Mouse (Mus musculus): ENCODE results near the gene Top2a. TPM values are rescaled to one million over a fixed set of nuclear protein-coding genes. Genes with fewer than 3 reads are reported as not detected.

The Top2a gene
- polyA plus RNA-seq, 1 experiment from 2014 or later: 225 TPM

GRCm38 (mm10) chr11:98964201-98964615 lies 59.8 kb downstream of the Top2a start:
- Histone ChIP-seq H3K4me1 (replicated peaks) (peaks cover 100% of the 10 kb centered on the region), H3K36me3 (peaks cover 17% of the 10 kb centered on the region), H3K27ac (peak overlapping the region; percentile 93), H3K27me3 (ENCODE audit: insufficient read depth, poor library complexity, severe bottlenecking) (peaks cover 21% of the 10 kb centered on the region), H3K4me3 (peak overlapping the region; percentile 83), H3K9me3 (no peaks in the 10 kb centered on the region)
- WGBS: 14% methylated on average over 6 of the region's 6 CpGs
- DNase-seq (ENCODE audit: low spot score): no peak

- under 1% methylated on average over 32 of the region's 32 CpGs for WGBS
- Histone ChIP-seq H3K27ac (peak overlapping the region; percentile 93), H3K4me1 (replicated peaks) (peaks cover 98% of the 10 kb centered on the region), H3K36me3 (peaks cover 16% of the 10 kb centered on the region), H3K27me3 (ENCODE audit: insufficient read depth, poor library complexity, severe bottlenecking) (peaks cover 21% of the 10 kb centered on the region), H3K9me3 (no peaks in the 10 kb centered on the region), H3K4me3 (peak overlapping the region; percentile 83)
- DNase-seq (ENCODE audit: low spot score): peak; percentile 62
Measured at GRCm38 (mm10) chr11:98963191-98964021, 60.6 kb downstream of the Top2a start.

GRCm38 (mm10) chr11:98962421-98963095 lies 61.4 kb downstream of the Top2a start:
- 2% methylated on average over 12 of the region's 12 CpGs for WGBS
- peak; percentile 30 for DNase-seq (ENCODE audit: low spot score)
- Histone ChIP-seq H3K4me3 (peak overlapping the region; percentile 83), H3K36me3 (peaks cover 7% of the 10 kb centered on the region), H3K27ac (peak overlapping the region; percentile 93), H3K27me3 (ENCODE audit: insufficient read depth, poor library complexity, severe bottlenecking) (peaks cover 21% of the 10 kb centered on the region), H3K4me1 (replicated peaks) (peaks cover 89% of the 10 kb centered on the region), H3K9me3 (no peaks in the 10 kb centered on the region)

- peaks cover 10% of the 10 kb centered on the region for H3K36me3 ChIP-seq
- peaks cover 81% of the 10 kb centered on the region for H3K4me1 ChIP-seq (replicated peaks)
- peak overlapping the region; percentile 83 for H3K4me3 ChIP-seq
- H3K9me3 ChIP-seq: no peaks in the 10 kb centered on the region
- no peak for DNase-seq (ENCODE audit: low spot score)
- peak overlapping the region; percentile 93 for H3K27ac ChIP-seq
- WGBS: 6% methylated on average over 8 of the region's 8 CpGs
- H3K27me3 ChIP-seq (ENCODE audit: insufficient read depth, poor library complexity, severe bottlenecking): peaks cover 21% of the 10 kb centered on the region
Measured at GRCm38 (mm10) chr11:98961766-98962165, 62.2 kb downstream of the Top2a start.

GRCm38 (mm10) chr11:98961051-98961592 lies 62.9 kb downstream of the Top2a start:
- H3K36me3 ChIP-seq: 0 out of 2 replicates have a peak, but pooled peaks cover 9% of the 10 kb centered on the region
- WGBS: 4% methylated on average over 18 of the region's 18 CpGs
- H3K27ac ChIP-seq: peak overlapping the region; percentile 93
- peaks cover 80% of the 10 kb centered on the region for H3K4me1 ChIP-seq (replicated peaks)
- no peaks in the 10 kb centered on the region for H3K9me3 ChIP-seq
- peak overlapping the region; percentile 83 for H3K4me3 ChIP-seq
- H3K27me3 ChIP-seq (ENCODE audit: insufficient read depth, poor library complexity, severe bottlenecking): peaks cover 21% of the 10 kb centered on the region
- peak; percentile 31 for DNase-seq (ENCODE audit: low spot score)

- H3K27me3 ChIP-seq (ENCODE audit: insufficient read depth, poor library complexity, severe bottlenecking): peaks cover 21% of the 10 kb centered on the region
- H3K4me3 ChIP-seq: peak overlapping the region; percentile 83
- 0 out of 2 replicates have a peak, but pooled peaks cover 9% of the 10 kb centered on the region for H3K36me3 ChIP-seq
- H3K27ac ChIP-seq: peak overlapping the region; percentile 93
- H3K4me1 ChIP-seq (replicated peaks): peaks cover 80% of the 10 kb centered on the region
- H3K9me3 ChIP-seq: no peaks in the 10 kb centered on the region
- peak; percentile 83 for DNase-seq (ENCODE audit: low spot score)
- WGBS: under 1% methylated on average over 53 of the region's 53 CpGs
Measured at GRCm38 (mm10) chr11:98960313-98960906, 63.6 kb downstream of the Top2a start.

GRCm38 (mm10) chr11:98959437-98960312 lies 64.3 kb downstream of the Top2a start:
- Histone ChIP-seq H3K27me3 (ENCODE audit: insufficient read depth, poor library complexity, severe bottlenecking) (peaks cover 21% of the 10 kb centered on the region), H3K4me1 (replicated peaks) (peaks cover 80% of the 10 kb centered on the region), H3K4me3 (peak overlapping the region; percentile 83), H3K9me3 (no peaks in the 10 kb centered on the region), H3K27ac (peak overlapping the region; percentile 93), H3K36me3 (0 out of 2 replicates have a peak, but pooled peaks cover 9% of the 10 kb centered on the region)
- 0% methylated on average over 43 of the region's 43 CpGs for WGBS
- peak; percentile 65 for DNase-seq (ENCODE audit: low spot score)

- Histone ChIP-seq H3K27ac (peak overlapping the region; percentile 86; the same call in 1 of the 2 replicates), H3K4me3 (no peak overlapping the region), H3K9me3 (no peaks in the 10 kb centered on the region), H3K4me1 (replicated peaks) (peaks cover 77% of the 10 kb centered on the region), H3K27me3 (ENCODE audit: insufficient read depth, poor library complexity, severe bottlenecking) (peaks cover 6% of the 10 kb centered on the region), H3K36me3 (peaks cover 19% of the 10 kb centered on the region)
- no peak for DNase-seq (ENCODE audit: low spot score)
- 79% methylated on average over 10 of the region's 10 CpGs for WGBS
Measured at GRCm38 (mm10) chr11:98956340-98956739, 67.6 kb downstream of the Top2a start.

GRCm38 (mm10) chr11:98955707-98956235 lies 68.2 kb downstream of the Top2a start:
- DNase-seq (ENCODE audit: low spot score): no peak
- Histone ChIP-seq H3K9me3 (no peaks in the 10 kb centered on the region), H3K27me3 (ENCODE audit: insufficient read depth, poor library complexity, severe bottlenecking) (peaks cover under 1% of the 10 kb centered on the region; the same call in 1 of the 2 replicates), H3K36me3 (peaks cover 24% of the 10 kb centered on the region), H3K4me3 (0 out of 2 replicates have a peak overlapping the region, but pooled peaks have one; percentile 35), H3K4me1 (replicated peaks) (peaks cover 76% of the 10 kb centered on the region), H3K27ac (peak overlapping the region; percentile 86)
- WGBS: 31% methylated on average over 7 of the region's 7 CpGs

GRCm38 (mm10) chr11:98954801-98955706 lies 68.9 kb downstream of the Top2a start:
- Histone ChIP-seq H3K27me3 (ENCODE audit: insufficient read depth, poor library complexity, severe bottlenecking) (no peaks in the 10 kb centered on the region), H3K4me3 (peak overlapping the region; percentile 35), H3K4me1 (replicated peaks) (peaks cover 76% of the 10 kb centered on the region), H3K9me3 (no peaks in the 10 kb centered on the region), H3K27ac (peak overlapping the region; percentile 86), H3K36me3 (peaks cover 31% of the 10 kb centered on the region)
- peak; percentile 20 for DNase-seq (ENCODE audit: low spot score)
- 18% methylated on average over 17 of the region's 17 CpGs for WGBS

- H3K27ac ChIP-seq: peak overlapping the region; percentile 86
- no peaks in the 10 kb centered on the region for H3K9me3 ChIP-seq
- no peaks in the 10 kb centered on the region for H3K27me3 ChIP-seq (ENCODE audit: insufficient read depth, poor library complexity, severe bottlenecking)
- peak overlapping the region; percentile 35 for H3K4me3 ChIP-seq
- 8% methylated on average over 10 of the region's 10 CpGs for WGBS
- peaks cover 38% of the 10 kb centered on the region for H3K36me3 ChIP-seq
- peak; percentile 82 for DNase-seq (ENCODE audit: low spot score)
- peaks cover 76% of the 10 kb centered on the region for H3K4me1 ChIP-seq (replicated peaks)
Measured at GRCm38 (mm10) chr11:98954373-98954772, 69.6 kb downstream of the Top2a start.
